In genomic region chr3:94472447-94473114, GRCm38 (mm10) we compare ENCODE assay signal across 9 mouse cellular contexts. TPM values are rescaled to one million over a fixed set of nuclear protein-coding genes. Genes with fewer than 3 reads are reported as not detected.
DNase-seq lines count a peak whose midpoint lies in the region; ATAC-seq and TF ChIP-seq lines count a peak whose summit lies in the region.
"Had no signal": no experiment of that assay in that cellular context is flagged by ENCODE, and none has a peak within 500 bp of the region (broad histone marks: within the 10 kb centered on the region; RNA-seq: fewer than 3 reads in every experiment).

No protein-coding gene starts in this region.

- H3K27me3 ChIP-seq in forebrain, embryonic 12.5 days, result no peaks in the 10 kb centered on the region
- no peaks in the 10 kb centered on the region for H3K27me3 ChIP-seq in hindbrain, embryonic 12.5 days

- peak overlapping the region; percentile 65 for H3K27ac ChIP-seq in left cerebral cortex, adult 2 months
- peak overlapping the region; percentile 53; the same call in 1 of the 2 replicates for H3K27ac ChIP-seq in forebrain, embryonic 12.5 days
- H3K27ac ChIP-seq in hindbrain, embryonic 12.5 days, result 0 out of 2 replicates have a peak overlapping the region, but pooled peaks have one; percentile 24

- no peaks in the 10 kb centered on the region for H3K9me3 ChIP-seq in forebrain, embryonic 12.5 days
- no peaks in the 10 kb centered on the region for H3K9me3 ChIP-seq in hindbrain, embryonic 12.5 days (replicated peaks)
- H3K9me3 ChIP-seq: G1E had no signal

- intact Hi-C loops in left cerebral cortex, adult 2 months (cut with DNase I), result no loop called here

- 10% methylated on average over 28 of the region's 28 CpGs for whole genome bisulfite sequencing in forebrain, embryonic 12.5 days
- WGBS in hindbrain, embryonic 12.5 days, result 10% methylated on average over 28 of the region's 28 CpGs

- no peak for TF ChIP-seq CTCF in left cerebral cortex, adult 2 months (IDR thresholded peaks at IDR 0.05)

- peak overlapping the region; percentile 31 for H3K4me3 ChIP-seq in left cerebral cortex, adult 2 months
- H3K4me3 ChIP-seq in forebrain, embryonic 12.5 days (replicated peaks), result peak overlapping the region; percentile 25
- peak overlapping the region; percentile 30 for H3K4me3 ChIP-seq in hindbrain, embryonic 12.5 days

- peaks cover 39% of the 10 kb centered on the region for H3K4me1 ChIP-seq in forebrain, embryonic 12.5 days
- peaks cover 27% of the 10 kb centered on the region for H3K4me1 ChIP-seq in hindbrain, embryonic 12.5 days

- H3K36me3 ChIP-seq in forebrain, embryonic 12.5 days (replicated peaks), result no peaks in the 10 kb centered on the region
- no peaks in the 10 kb centered on the region for H3K36me3 ChIP-seq in hindbrain, embryonic 12.5 days
- H3K36me3 ChIP-seq: G1E had no signal

- ATAC-seq in forebrain, embryonic 12.5 days (ENCODE audit: low FRiP score), result peak; percentile 86
- ATAC-seq in hindbrain, embryonic 12.5 days (ENCODE audit: low FRiP score), result peak; percentile 59

- H3K4me2 ChIP-seq in forebrain, embryonic 12.5 days, result peak overlapping the region; percentile 54
- H3K4me2 ChIP-seq in hindbrain, embryonic 12.5 days (replicated peaks), result peak overlapping the region; percentile 55

- H3K9ac ChIP-seq in forebrain, embryonic 12.5 days, result no peak overlapping the region
- no peak overlapping the region for H3K9ac ChIP-seq in hindbrain, embryonic 12.5 days

- no peak for DNase-seq in left cerebral cortex, adult 2 months (ENCODE audit: extremely low spot score in 1 of 2, low spot score in 2 of 2)
- DNase-seq in left cerebral cortex, adult 9 months (ENCODE audit: low spot score in 2 of 2), result no peak
- DNase-seq in liver, result peak; percentile 53
- DNase-seq in neural tube, embryonic 10.5 days (ENCODE audit: extremely low spot score, low spot score), result peak; percentile 74
- no peak for DNase-seq in frontal cortex, postnatal 10 days (ENCODE audit: low spot score in 2 of 2)
- no peak for DNase-seq in cerebellum, postnatal 36 days

RNA-seq across cellular contexts. Expression of gene Celf3, which starts 5.5 kb away (rescaled TPM):
- total RNA-seq in left cerebral cortex, adult 2 months (2021), result 100 to 1,000 TPM; 159 to 177 TPM
- 218 and 251 TPM in 2 replicates for polyA plus RNA-seq in forebrain, embryonic 12.5 days (2016; fragmentation: Nextera tagmentation; extraction: Ambion mirVana)
- 196 and 207 TPM in 2 replicates for polyA plus RNA-seq in hindbrain, embryonic 12.5 days (2016; fragmentation: Nextera tagmentation; extraction: Ambion mirVana)
- total RNA-seq: G1E had no signal
- polyA plus RNA-seq: G1E had no signal

RNA-seq across cellular contexts. Expression of gene Riiad1, which starts 7.6 kb away (rescaled TPM):
- 1 to 10 TPM; 4.4 to 5.8 TPM for total RNA-seq in left cerebral cortex, adult 2 months (2021)
- 18.1 and 19.7 TPM in 2 replicates for polyA plus RNA-seq in forebrain, embryonic 12.5 days (2016; fragmentation: Nextera tagmentation; extraction: Ambion mirVana)
- 18.7 and 19.3 TPM in 2 replicates for polyA plus RNA-seq in hindbrain, embryonic 12.5 days (2016; fragmentation: Nextera tagmentation; extraction: Ambion mirVana)
- total RNA-seq: G1E had no signal
- polyA plus RNA-seq: G1E had no signal

RNA-seq across cellular contexts. Expression of gene Oaz3, which starts 28.9 kb away (rescaled TPM):
- not detected for total RNA-seq in left cerebral cortex, adult 2 months (2021)
- polyA plus RNA-seq in forebrain, embryonic 12.5 days (2016; fragmentation: Nextera tagmentation; extraction: Ambion mirVana), result 1.0 and 1.3 TPM in 2 replicates
- 0.77 and 1.0 TPM in 2 replicates for polyA plus RNA-seq in hindbrain, embryonic 12.5 days (2016; fragmentation: Nextera tagmentation; extraction: Ambion mirVana)
- polyA plus RNA-seq: G1E had no signal

RNA-seq across cellular contexts. Expression of gene Mrpl9, which starts 29.5 kb away (rescaled TPM):
- total RNA-seq in left cerebral cortex, adult 2 months (2021), result 10 to 100 TPM; 38.6 to 41.6 TPM
- polyA plus RNA-seq in forebrain, embryonic 12.5 days (2016; fragmentation: Nextera tagmentation; extraction: Ambion mirVana), result 63.2 and 63.9 TPM in 2 replicates
- polyA plus RNA-seq in hindbrain, embryonic 12.5 days (2016; fragmentation: Nextera tagmentation; extraction: Ambion mirVana), result 58.0 and 67.5 TPM in 2 replicates

RNA-seq across cellular contexts. Expression of gene Tdrkh, which starts 59.5 kb away (rescaled TPM):
- 10 to 100 TPM; 38.8 to 38.9 TPM for total RNA-seq in left cerebral cortex, adult 2 months (2021)
- polyA plus RNA-seq in forebrain, embryonic 12.5 days (2016; fragmentation: Nextera tagmentation; extraction: Ambion mirVana), result 67.2 and 67.8 TPM in 2 replicates
- 48.7 and 52.1 TPM in 2 replicates for polyA plus RNA-seq in hindbrain, embryonic 12.5 days (2016; fragmentation: Nextera tagmentation; extraction: Ambion mirVana)
- polyA plus RNA-seq: G1E had no signal

Comparison
In these comparisons a context has a peak if more than half of its experiments do, and no peak if none do; other contexts are left out.
1. DNase-seq: peak in liver (single experiment) and neural tube, embryonic 10.5 days (single experiment); none in left cerebral cortex, adult 2 months (0 of 2), left cerebral cortex, adult 9 months (0 of 2), frontal cortex, postnatal 10 days (0 of 2) and cerebellum, postnatal 36 days (0 of 2).
2. Peak in every context shown above with its lines, with median percentiles within 50 percentile points of each other: H3K27ac ChIP-seq and H3K4me3 ChIP-seq.